ENCODE assay signal across 14 mouse cellular contexts in the genomic region with DNA sequence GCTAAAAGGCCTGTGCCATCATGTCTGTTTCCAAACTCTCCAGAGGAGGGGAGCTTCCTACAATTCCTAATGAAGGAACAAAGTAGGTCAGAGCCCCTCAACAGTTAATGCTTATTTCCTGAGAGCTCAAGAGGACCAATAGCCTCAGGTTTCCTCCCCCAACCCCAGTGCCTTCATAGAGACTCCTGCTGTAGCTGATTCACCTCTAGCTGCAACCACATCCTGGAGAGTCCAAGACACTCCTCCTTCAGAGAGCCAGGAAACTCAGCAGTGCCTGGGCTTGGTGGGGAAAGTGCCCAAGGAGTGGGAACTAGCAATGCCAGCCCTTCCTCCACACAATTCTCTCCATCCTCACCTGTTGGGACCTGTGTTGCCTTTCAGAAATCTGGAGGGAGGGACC. TPM values are rescaled to one million over a fixed set of nuclear protein-coding genes. Genes with fewer than 3 reads are reported as not detected.
A peak's percentile ranks its signal among the peaks of the same experiment; 100 is the strongest.
DNase-seq lines count a peak whose midpoint lies in the region; ATAC-seq and TF ChIP-seq lines count a peak whose summit lies in the region.
"Had no signal": no experiment of that assay in that cellular context is flagged by ENCODE, and none has a peak within 500 bp of the region (broad histone marks: within the 10 kb centered on the region; RNA-seq: fewer than 3 reads in every experiment).

No protein-coding gene starts in this region.

- ATAC-seq in kidney, embryonic 15.5 days (replicated peaks; ENCODE audit: low FRiP score) = no peak
- no peak for ATAC-seq in neural tube, embryonic 15.5 days (ENCODE audit: low FRiP score)
- ATAC-seq in inflammation-experienced regulatory T-cells, adult 6 months = no peak
- ATAC-seq: midbrain, embryonic 15.5 days had no signal

- no peak overlapping the region for H3K4me3 ChIP-seq in kidney, embryonic 15.5 days (replicated peaks)
- H3K4me3 ChIP-seq in C2C12 (ENCODE audit: insufficient read depth, poor library complexity, severe bottlenecking) = no peak overlapping the region
- no peak overlapping the region for H3K4me3 ChIP-seq in limb, embryonic 10.5 days
- no peak overlapping the region for H3K4me3 ChIP-seq in neural tube, embryonic 15.5 days (replicated peaks)
- H3K4me3 ChIP-seq: hindbrain, embryonic 13.5 days; limb, embryonic 13.5 days; midbrain, embryonic 15.5 days had no signal

- H3K4me2 ChIP-seq in kidney, embryonic 15.5 days = no peak overlapping the region
- no peak overlapping the region for H3K4me2 ChIP-seq in neural tube, embryonic 15.5 days
- H3K4me2 ChIP-seq: hindbrain, embryonic 13.5 days; limb, embryonic 13.5 days; midbrain, embryonic 15.5 days had no signal

- no peak overlapping the region for H3K9ac ChIP-seq in kidney, embryonic 15.5 days
- H3K9ac ChIP-seq in neural tube, embryonic 15.5 days (replicated peaks) = no peak overlapping the region
- H3K9ac ChIP-seq: hindbrain, embryonic 13.5 days; limb, embryonic 13.5 days; midbrain, embryonic 15.5 days had no signal

- no peak for TF ChIP-seq CTCF in C2C12 (IDR thresholded peaks at IDR 0.05; ENCODE audit: control insufficient read depth, insufficient read depth, insufficient read length)

- no peaks in the 10 kb centered on the region for H3K79me2 ChIP-seq in C2C12 (ENCODE audit: control insufficient read depth, insufficient read depth)

- no peaks in the 10 kb centered on the region for H3K9me3 ChIP-seq in kidney, embryonic 15.5 days (replicated peaks)
- H3K9me3 ChIP-seq in limb, embryonic 10.5 days (replicated peaks) = no peaks in the 10 kb centered on the region
- no peaks in the 10 kb centered on the region for H3K9me3 ChIP-seq in neural tube, embryonic 15.5 days (replicated peaks)
- H3K9me3 ChIP-seq: G1E; hindbrain, embryonic 13.5 days; limb, embryonic 13.5 days; midbrain, embryonic 15.5 days had no signal

- H3ac ChIP-seq in C2C12 (ENCODE audit: control insufficient read depth, insufficient read length, low read depth) = peak overlapping the region; percentile 43

- H3K79me3 ChIP-seq in C2C12 (ENCODE audit: low read depth) = no peaks in the 10 kb centered on the region

- H3K4me1 ChIP-seq in kidney, embryonic 15.5 days = peaks cover 86% of the 10 kb centered on the region
- H3K4me1 ChIP-seq in limb, embryonic 10.5 days = peaks cover 12% of the 10 kb centered on the region
- H3K4me1 ChIP-seq in neural tube, embryonic 15.5 days = no peaks in the 10 kb centered on the region

- H3K36me3 ChIP-seq in kidney, embryonic 15.5 days = no peaks in the 10 kb centered on the region
- no peaks in the 10 kb centered on the region for H3K36me3 ChIP-seq in C2C12 (ENCODE audit: control insufficient read depth, insufficient read depth)
- H3K36me3 ChIP-seq in limb, embryonic 10.5 days = no peaks in the 10 kb centered on the region
- no peaks in the 10 kb centered on the region for H3K36me3 ChIP-seq in neural tube, embryonic 15.5 days
- H3K36me3 ChIP-seq: G1E; hindbrain, embryonic 13.5 days; limb, embryonic 13.5 days; midbrain, embryonic 15.5 days had no signal

- DNase-seq in kidney, postnatal 10 days = no peak
- peak; percentile 90 for DNase-seq in 3T3-L1 (ENCODE audit: low read depth, low spot score)
- DNase-seq in limb, embryonic 10.5 days (ENCODE audit: low spot score) = no peak
- DNase-seq: cerebellum, postnatal 36 days; kidney, adult 8-10 months; lung, postnatal 10 days had no signal

- H3K27me3 ChIP-seq in kidney, embryonic 15.5 days = peaks cover 8% of the 10 kb centered on the region; the same call in 1 of the 2 replicates
- H3K27me3 ChIP-seq in C2C12 (ENCODE audit: control insufficient read depth, insufficient read depth, insufficient read length) = no peaks in the 10 kb centered on the region
- no peaks in the 10 kb centered on the region for H3K27me3 ChIP-seq in limb, embryonic 10.5 days (ENCODE audit: low read depth, poor library complexity, severe bottlenecking)
- peaks cover 2% of the 10 kb centered on the region; the same call in 1 of the 2 replicates for H3K27me3 ChIP-seq in neural tube, embryonic 15.5 days (replicated peaks)
- H3K27me3 ChIP-seq: midbrain, embryonic 15.5 days had no signal

- H3K27ac ChIP-seq in kidney, embryonic 15.5 days = peak overlapping the region; percentile 82
- peak overlapping the region; percentile 42; the same call in 1 of the 2 replicates for H3K27ac ChIP-seq in limb, embryonic 10.5 days
- no peak overlapping the region for H3K27ac ChIP-seq in neural tube, embryonic 15.5 days (replicated peaks)
- H3K27ac ChIP-seq: hindbrain, embryonic 13.5 days; limb, embryonic 13.5 days; midbrain, embryonic 15.5 days had no signal

TF ChIP-seq in C2C12, 6 proteins besides CTCF, POLR2A, EP300 and RAD21:
- TF ChIP-seq CEBPB (IDR thresholded peaks at IDR 0.05; ENCODE audit: low read depth) (no peak), FOSL1 (IDR thresholded peaks at IDR 0.05; ENCODE audit: insufficient read depth, low read length, poor library complexity, severe bottlenecking) (no peak), MYOD1 (IDR thresholded peaks at IDR 0.05; ENCODE audit: control insufficient read depth, insufficient read length, low read depth) (no peak), MYOG (IDR thresholded peaks at IDR 0.05; ENCODE audit: control insufficient read depth, extremely low read depth, insufficient read length) (no peak), USF1 (IDR thresholded peaks at IDR 0.05; ENCODE audit: low read depth) (no peak), MAX (IDR thresholded peaks at IDR 0.05) (no peak)

RNA-seq across cellular contexts. Expression of gene Dact2, which starts 31.4 kb away (rescaled TPM):
- polyA plus RNA-seq in kidney, embryonic 15.5 days (2015; fragmentation: Nextera tagmentation; extraction: Ambion mirVana) = 11.8 and 12.9 TPM in 2 replicates
- 1.6 TPM for polyA plus RNA-seq in C2C12 (2012; fragmentation: generic; extraction: Trizol)
- 0.50 and 1.0 TPM in 2 replicates for polyA plus RNA-seq in limb, embryonic 10.5 days (2016; fragmentation: Nextera tagmentation; extraction: Ambion mirVana)
- polyA plus RNA-seq in neural tube, embryonic 15.5 days (2015; fragmentation: Nextera tagmentation; extraction: Ambion mirVana) = 3.7 and 9.1 TPM in 2 replicates
- under 1 TPM in 1 of 3 experiments, not detected in 2; 0.11 TPM for polyA plus RNA-seq in inflammation-experienced regulatory T-cells, adult 6 months (2017; shearing (Covaris generic))
- polyA plus RNA-seq: G1E had no signal
